Mouse (Mus musculus): ENCODE data around the gene Pagr1a.

- TF ChIP-seq CTCF (IDR thresholded peaks at IDR 0.05; ENCODE audit: extremely low read depth, insufficient read length, insufficient replicate concordance, low read depth, low read length), result no peak
- TF ChIP-seq POLR2A (IDR thresholded peaks at IDR 0.05; ENCODE audit: low read depth, low read length), result no peak
Observed at GRCm38 (mm10) chr7:127013385-127013784, 3.8 kb downstream of the Pagr1a start.

Measured in small intestine, adult 2 months (tissue).